Mouse (Mus musculus): ENCODE results near the gene Rbmxl2.

Rbmxl2 gene

GRCm38 (mm10) chr7:107209204-107209860 lies at the start of gene Rbmxl2:
TSS of gene Rbmxl2 (plus strand) at chr7:107209445.
- DNase-seq = no peak

- no peak for DNase-seq
Observed at GRCm38 (mm10) chr7:107166690-107167089, 42.6 kb upstream of the Rbmxl2 start, which contains the start of gene Nlrp14. TSS of gene Nlrp14 (plus strand) at chr7:107166990.

GRCm38 (mm10) chr7:107180406-107180805 lies 28.8 kb upstream of the Rbmxl2 start:
- no peak for DNase-seq

GRCm38 (mm10) chr7:107201817-107202216 lies 7.4 kb upstream of the Rbmxl2 start:
- no peak for DNase-seq

GRCm38 (mm10) chr7:107207843-107208242 lies 1.4 kb upstream of the Rbmxl2 start:
- DNase-seq = no peak

GRCm38 (mm10) chr7:107210126-107210576 lies 906 bp downstream of the Rbmxl2 start:
- no peak for DNase-seq

- no peak for DNase-seq
Observed at GRCm38 (mm10) chr7:107215723-107216122, 6.5 kb downstream of the Rbmxl2 start.

GRCm38 (mm10) chr7:107216845-107217244 lies 7.6 kb downstream of the Rbmxl2 start:
- no peak for DNase-seq

- no peak for DNase-seq
Observed at GRCm38 (mm10) chr7:107236854-107237253, 27.6 kb downstream of the Rbmxl2 start.

- DNase-seq = no peak
Observed at GRCm38 (mm10) chr7:107237498-107237897, 28.3 kb downstream of the Rbmxl2 start.

GRCm38 (mm10) chr7:107241371-107241883 lies 32.2 kb downstream of the Rbmxl2 start:
- no peak for DNase-seq

GRCm38 (mm10) chr7:107250211-107250985 lies 41.2 kb downstream of the Rbmxl2 start:
- DNase-seq = no peak

- peak; percentile 6 for DNase-seq
Observed at GRCm38 (mm10) chr7:107253355-107253754, 44.1 kb downstream of the Rbmxl2 start.

- DNase-seq = no peak
Observed at GRCm38 (mm10) chr7:107259936-107260335, 50.7 kb downstream of the Rbmxl2 start.
